In genomic region chr7:43422995-43423617, GRCm38 (mm10) we compare ENCODE assay signal across 8 mouse cellular contexts. TPM values are rescaled to one million over a fixed set of nuclear protein-coding genes. Genes with fewer than 3 reads are reported as not detected.
DNase-seq lines count a peak whose midpoint lies in the region; ATAC-seq and TF ChIP-seq lines count a peak whose summit lies in the region.

No protein-coding gene starts in this region.

- DNase-seq in ZHBTc4 (ENCODE audit: low read depth, low spot score): peak; percentile 90
- DNase-seq in gastrocnemius, postnatal 10 days: peak; percentile 89
- DNase-seq in induced T-regulatory cell, adult 2 months (ENCODE audit: low read depth): peak; percentile 90
- DNase-seq in left cerebral cortex, adult 8-10 months (ENCODE audit: low spot score in 2 of 2): peak; percentile 46 to 87
- peak; percentile 89 for DNase-seq in right cerebral cortex, postnatal 14 days
- DNase-seq in urinary bladder, postnatal 25 days (ENCODE audit: low spot score): peak; percentile 86

- no peak overlapping the region for H3K27ac ChIP-seq in cortical plate, adult 2 months (ENCODE audit: insufficient read depth, low read length)

- TF ChIP-seq POLR2A in cortical plate, adult 2 months (IDR thresholded peaks at IDR 0.05; ENCODE audit: extremely low read depth, insufficient read depth, low read length): no peak

- no peak overlapping the region for H3K4me3 ChIP-seq in cortical plate, adult 2 months (ENCODE audit: insufficient read depth, low read length)

- peak; percentile 97 for ATAC-seq in megakaryocyte progenitor cell, adult 5-6 weeks (replicated peaks; ENCODE audit: poor library complexity)

- H3K4me1 ChIP-seq in cortical plate, adult 2 months (ENCODE audit: control insufficient read depth, insufficient read depth, low read length): no peaks in the 10 kb centered on the region

- peak; percentile 86 for TF ChIP-seq CTCF in cortical plate, adult 2 months (IDR thresholded peaks at IDR 0.05; ENCODE audit: extremely low read depth, insufficient read depth, low read length)

RNA-seq across cellular contexts. Expression of gene Lim2, which starts 4.4 kb away (rescaled TPM):
- not detected in 2 replicates for polyA plus RNA-seq in cortical plate, adult 2 months (2012; rRNA removed)
- total RNA-seq in gastrocnemius, postnatal 10 days (2021): not detected
- not detected for total RNA-seq in left cerebral cortex, adult 8-10 months (2022)
- total RNA-seq in megakaryocyte progenitor cell, adult 5-6 weeks (2015): 0.42 TPM in 1 of 2 replicates, not detected in the other
- not detected in 2 replicates for total RNA-seq in megakaryocyte progenitor cell, adult 5-6 weeks (2017)

RNA-seq across cellular contexts. Expression of gene Nkg7, which starts 13.8 kb away (rescaled TPM):
- 0.32 TPM in 1 of 2 replicates, not detected in the other for polyA plus RNA-seq in cortical plate, adult 2 months (2012; rRNA removed)
- not detected for total RNA-seq in gastrocnemius, postnatal 10 days (2021)
- total RNA-seq in left cerebral cortex, adult 8-10 months (2022): not detected
- total RNA-seq in megakaryocyte progenitor cell, adult 5-6 weeks (2015): 1,033 and 1,153 TPM in 2 replicates
- total RNA-seq in megakaryocyte progenitor cell, adult 5-6 weeks (2017): 382 and 449 TPM in 2 replicates

RNA-seq across cellular contexts. Expression of gene Siglecg, which starts 15.1 kb away (rescaled TPM):
- 0.15 and 0.17 TPM in 2 replicates for polyA plus RNA-seq in cortical plate, adult 2 months (2012; rRNA removed)
- total RNA-seq in gastrocnemius, postnatal 10 days (2021): under 1 TPM; 0.14 to 0.59 TPM
- under 1 TPM in 3 of 4 experiments, not detected in 1; 0.07 to 0.84 (median 0.13) TPM for total RNA-seq in left cerebral cortex, adult 8-10 months (2022)
- total RNA-seq in megakaryocyte progenitor cell, adult 5-6 weeks (2015): 17.2 and 23.0 TPM in 2 replicates
- total RNA-seq in megakaryocyte progenitor cell, adult 5-6 weeks (2017): 11.7 and 15.4 TPM in 2 replicates

RNA-seq across cellular contexts. Expression of gene Cldnd2, which starts 17.5 kb away (rescaled TPM):
- not detected in 2 replicates for polyA plus RNA-seq in cortical plate, adult 2 months (2012; rRNA removed)
- total RNA-seq in gastrocnemius, postnatal 10 days (2021): not detected
- not detected for total RNA-seq in left cerebral cortex, adult 8-10 months (2022)
- 0.49 and 0.66 TPM in 2 replicates for total RNA-seq in megakaryocyte progenitor cell, adult 5-6 weeks (2015)
- total RNA-seq in megakaryocyte progenitor cell, adult 5-6 weeks (2017): not detected in 2 replicates

RNA-seq across cellular contexts. Expression of gene Etfb, which starts 20.8 kb away (rescaled TPM):
- 89.4 and 94.5 TPM in 2 replicates for polyA plus RNA-seq in cortical plate, adult 2 months (2012; rRNA removed)
- total RNA-seq in gastrocnemius, postnatal 10 days (2021): 100 to 1,000 TPM; 346 to 421 TPM
- total RNA-seq in left cerebral cortex, adult 8-10 months (2022): 10 to 100 TPM; 52.0 to 61.0 (median 58.8) TPM
- 450 and 456 TPM in 2 replicates for total RNA-seq in megakaryocyte progenitor cell, adult 5-6 weeks (2015)
- 759 and 825 TPM in 2 replicates for total RNA-seq in megakaryocyte progenitor cell, adult 5-6 weeks (2017)

Comparison
In these comparisons a context has a peak if more than half of its experiments do, and no peak if none do; other contexts are left out.
1. RNA of gene Nkg7, which starts 13.8 kb away (total RNA-seq): 382 to 1,153 TPM in megakaryocyte progenitor cell, adult 5-6 weeks; not detected in gastrocnemius, postnatal 10 days and not detected in left cerebral cortex, adult 8-10 months; every median in the first group is over 100 times any median in the second.
2. RNA of gene Siglecg, which starts 15.1 kb away (total RNA-seq): 11.7 to 23.0 TPM in megakaryocyte progenitor cell, adult 5-6 weeks; 0.14 to 0.59 TPM in gastrocnemius, postnatal 10 days and 0.07 to 0.84 TPM in left cerebral cortex, adult 8-10 months; every median in the first group is over 4 times any median in the second.
3. Peak in every context shown above with its lines, with median percentiles within 50 percentile points of each other: DNase-seq.